Mouse (Mus musculus) liver, embryonic 12.5 days (tissue): Measurements from ENCODE around the gene Elovl2. TPM values are rescaled to one million over a fixed set of nuclear protein-coding genes. Genes with fewer than 3 reads are reported as not detected.
"Not testable (repeated sequence)": the region's sequence is repeated elsewhere in the genome, so short reads cannot be mapped to it uniquely, and the experiment has no call there.

Source experiments
- ATAC-seq: fragments of 200-750 bp; cut with Nextera tagmentation; 2 replicates; pipeline ENCODE4 v1.8.0; 2017; ENCODE audit warnings: moderate number of reproducible peaks, mild to moderate bottlenecking, moderate library complexity
- H3K27ac ChIP-seq: fragments of 300-500 bp; sonication (generic); 2 replicates; pipeline ENCODE4 v1.5.1; 2016; ENCODE audit warnings: mild to moderate bottlenecking
- H3K27me3 ChIP-seq: fragments of 300-500 bp; sonication (generic); replicated peaks from 2 replicates; pipeline ENCODE4 v1.6.1; 2016; ENCODE audit warnings: mild to moderate bottlenecking, moderate library complexity
- H3K36me3 ChIP-seq: fragments of 300-500 bp; sonication (generic); 2 replicates; pipeline ENCODE4 v1.6.1; 2016; ENCODE audit warnings: mild to moderate bottlenecking, moderate library complexity
- H3K4me1 ChIP-seq: fragments of 300-500 bp; sonication (generic); 2 replicates; pipeline ENCODE4 v1.6.1; 2016
- H3K4me2 ChIP-seq: fragments of 300-500 bp; sonication (generic); 2 replicates; pipeline ENCODE4 v1.6.1; 2016; ENCODE audit warnings: mild to moderate bottlenecking, moderate library complexity
- H3K4me3 ChIP-seq: fragments of 300-500 bp; sonication (generic); 2 replicates; pipeline ENCODE4 v1.5.1; 2016; ENCODE audit warnings: mild to moderate bottlenecking, moderate library complexity
- H3K9ac ChIP-seq: fragments of 300-500 bp; sonication (generic); 2 replicates; pipeline ENCODE4 v1.6.1; 2016; ENCODE audit warnings: mild to moderate bottlenecking, moderate library complexity
- H3K9me3 ChIP-seq: fragments of 300-500 bp; sonication (generic); replicated peaks from 2 replicates; pipeline ENCODE4 v1.6.1; 2016; ENCODE audit warnings: mild to moderate bottlenecking, moderate library complexity
- WGBS: fragments of 180-500 bp; shearing (Covaris S2); methylation state at CpG from one replicate; pipeline ENCODE4 v1.1.7; 2016; ENCODE audit not compliant: insufficient replicate concordance; 5-methylcytosine and 5-hydroxymethylcytosine counted together
- polyA plus RNA-seq: library from polyadenylated mRNA; unstranded; fragments of >200 nt; fragmentation: Nextera tagmentation; extraction: Ambion mirVana; gene quantifications from 2 replicates; pipeline ENCODE4 v1.2.1, GENCODE M21; 2016

Gene Elovl2
- polyA plus RNA-seq, result 27.3 and 27.7 TPM in 2 replicates

DNA sequence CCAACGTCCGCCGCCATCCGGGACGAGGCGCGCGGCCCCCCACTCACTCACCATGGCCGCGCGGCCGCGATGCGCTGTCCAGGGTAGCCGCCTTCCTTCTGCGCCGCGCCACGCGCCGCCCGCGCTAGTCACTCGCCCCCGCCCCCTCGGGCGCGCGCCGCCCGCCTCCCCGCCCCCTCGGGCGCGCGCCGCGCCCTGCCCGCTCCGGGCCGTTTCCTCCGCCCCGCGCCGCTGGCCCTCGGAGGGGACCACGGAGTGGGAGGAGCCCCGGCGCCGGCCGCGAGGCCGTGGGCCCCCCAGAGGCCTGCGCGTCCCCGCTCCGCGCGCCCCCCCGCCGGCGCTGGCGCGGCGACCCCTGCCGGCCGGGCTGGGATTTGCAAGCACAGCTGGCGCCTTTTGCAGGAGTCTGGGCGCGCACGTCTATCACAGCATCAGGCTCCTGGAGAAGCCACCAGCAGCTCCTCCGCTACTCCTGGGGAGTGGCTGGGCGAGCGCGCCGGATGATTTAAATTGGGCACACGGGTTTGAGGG is at the start of gene Elovl2:
TSS of gene Elovl2 (minus strand) at position 102 of the 531 bp plus-strand sequence.
- peaks cover 7% of the 10 kb centered on the region; the same call in 1 of the 2 replicates for H3K4me1 ChIP-seq
- H3K9me3 ChIP-seq, result no peaks in the 10 kb centered on the region; the same call in 1 of the 2 replicates
- peak within 1 kb of the TSS; percentile 69 for H3K4me2 ChIP-seq
- no peak within 1 kb of the TSS for H3K27ac ChIP-seq
- peak; percentile 84 for ATAC-seq
- peak within 1 kb of the TSS; percentile 45 for H3K9ac ChIP-seq
- no peaks in the 10 kb centered on the region for H3K36me3 ChIP-seq
- peak within 1 kb of the TSS; percentile 62 for H3K4me3 ChIP-seq
- 2% methylated on average over 21 of the region's 77 CpGs for WGBS
- peaks cover 22% of the 10 kb centered on the region for H3K27me3 ChIP-seq

- Histone ChIP-seq H3K27me3 (no peaks in the 10 kb centered on the region), H3K9me3 (no peaks in the 10 kb centered on the region), H3K36me3 (peaks cover 7% of the 10 kb centered on the region; the same call in 1 of the 2 replicates), H3K4me2 (no peak overlapping the region), H3K4me3 (no peak overlapping the region), H3K27ac (no peak overlapping the region), H3K4me1 (peaks cover 7% of the 10 kb centered on the region; the same call in 1 of the 2 replicates), H3K9ac (no peak overlapping the region)
- ATAC-seq, result no peak
- WGBS, result 54% methylated on average over 7 of the region's 7 CpGs
Observed at GRCm38 (mm10) chr13:41267827-41268408, 47.7 kb upstream of the Elovl2 start.

GRCm38 (mm10) chr13:41263304-41264006 is 43.2 kb upstream of the Elovl2 start:
- no peak overlapping the region for H3K9ac ChIP-seq
- no peak overlapping the region for H3K4me2 ChIP-seq
- ATAC-seq, result no peak
- no peak overlapping the region for H3K27ac ChIP-seq
- WGBS, result 57% methylated on average over 5 of the region's 5 CpGs
- H3K4me3 ChIP-seq, result no peak overlapping the region
- 0 out of 2 replicates have a peak, but pooled peaks cover 2% of the 10 kb centered on the region for H3K36me3 ChIP-seq
- no peaks in the 10 kb centered on the region for H3K27me3 ChIP-seq
- peaks cover 7% of the 10 kb centered on the region; the same call in 1 of the 2 replicates for H3K4me1 ChIP-seq
- no peaks in the 10 kb centered on the region for H3K9me3 ChIP-seq

- H3K36me3 ChIP-seq, H3K27ac ChIP-seq, H3K9ac ChIP-seq, H3K27me3 ChIP-seq, H3K9me3 ChIP-seq, H3K4me2 ChIP-seq, H3K4me3 ChIP-seq, ATAC-seq: not testable (repeated sequence)
- WGBS, result 83% methylated on average over 8 of the region's 8 CpGs
- H3K4me1 ChIP-seq, result peaks cover 16% of the 10 kb centered on the region; the same call in 1 of the 2 replicates
Observed at GRCm38 (mm10) chr13:41261617-41262016, 41.4 kb upstream of the Elovl2 start.

DNA sequence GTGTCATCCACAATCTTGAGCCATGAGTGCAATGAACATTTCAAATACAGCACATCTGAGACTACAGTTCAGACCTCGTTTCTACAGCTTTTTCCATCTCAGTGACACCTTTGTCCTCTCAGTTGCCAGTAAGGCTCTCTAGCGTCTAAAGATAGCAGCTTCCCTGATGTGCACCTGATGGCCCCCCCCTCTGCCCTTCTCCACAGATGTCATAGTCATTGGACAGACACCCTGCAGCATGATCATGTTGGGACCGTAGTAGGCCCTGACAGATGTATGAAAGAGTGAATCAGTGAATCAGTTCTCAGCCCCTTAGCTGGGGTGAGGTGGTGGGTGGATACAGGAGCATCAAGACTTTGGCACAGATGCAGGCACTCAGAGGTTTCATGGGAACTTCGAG is 37.6 kb upstream of the Elovl2 start:
- no peak overlapping the region for H3K27ac ChIP-seq
- H3K4me1 ChIP-seq, result 0 out of 2 replicates have a peak, but pooled peaks cover 11% of the 10 kb centered on the region
- 67% methylated on average over 4 of the region's 4 CpGs for WGBS
- no peak overlapping the region for H3K9ac ChIP-seq
- H3K27me3 ChIP-seq, result no peaks in the 10 kb centered on the region
- no peak overlapping the region for H3K4me3 ChIP-seq
- H3K4me2 ChIP-seq, result no peak overlapping the region
- no peak for ATAC-seq
- H3K36me3 ChIP-seq, result no peaks in the 10 kb centered on the region
- H3K9me3 ChIP-seq, result no peaks in the 10 kb centered on the region

DNA sequence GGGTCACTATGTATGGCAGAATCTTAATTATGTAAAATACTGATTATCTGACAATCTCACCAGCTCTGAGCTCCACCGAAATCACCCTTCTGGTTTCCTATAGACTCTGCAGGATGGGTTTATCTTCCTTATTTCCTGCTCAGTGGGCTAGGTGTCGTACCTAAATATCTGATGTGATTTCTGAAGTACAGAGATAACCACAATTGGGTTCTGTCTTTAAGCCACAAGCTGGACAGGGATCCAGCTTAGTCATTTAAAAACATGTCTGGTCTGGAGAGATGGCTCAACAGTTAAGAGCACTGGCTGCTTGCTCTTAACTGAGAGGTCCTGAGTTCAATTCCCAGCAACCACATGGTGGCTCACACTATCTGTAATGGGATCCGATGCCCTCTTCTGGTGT is 36.8 kb upstream of the Elovl2 start:
- H3K27me3 ChIP-seq, result no peaks in the 10 kb centered on the region
- no peak overlapping the region for H3K4me3 ChIP-seq
- H3K9me3 ChIP-seq, result no peaks in the 10 kb centered on the region
- no peak for ATAC-seq
- no peak overlapping the region for H3K9ac ChIP-seq
- WGBS, result 44% methylated on average over 3 of the region's 3 CpGs
- no peak overlapping the region for H3K27ac ChIP-seq
- no peaks in the 10 kb centered on the region for H3K36me3 ChIP-seq
- peaks cover 15% of the 10 kb centered on the region for H3K4me1 ChIP-seq
- no peak overlapping the region for H3K4me2 ChIP-seq

- H3K4me1 ChIP-seq, result peaks cover 23% of the 10 kb centered on the region
- no peak overlapping the region for H3K9ac ChIP-seq
- no peaks in the 10 kb centered on the region for H3K36me3 ChIP-seq
- H3K9me3 ChIP-seq, result no peaks in the 10 kb centered on the region
- H3K4me2 ChIP-seq, result no peak overlapping the region
- ATAC-seq, result no peak
- 80% methylated on average over 5 of the region's 5 CpGs for WGBS
- no peak overlapping the region for H3K4me3 ChIP-seq
- H3K27me3 ChIP-seq, result no peaks in the 10 kb centered on the region
- no peak overlapping the region for H3K27ac ChIP-seq
Observed at GRCm38 (mm10) chr13:41256126-41256525, 35.9 kb upstream of the Elovl2 start.

- Histone ChIP-seq H3K9ac (no peak overlapping the region), H3K27ac (no peak overlapping the region), H3K4me2 (no peak overlapping the region), H3K36me3 (no peaks in the 10 kb centered on the region), H3K27me3 (no peaks in the 10 kb centered on the region), H3K4me1 (peaks cover 42% of the 10 kb centered on the region), H3K9me3 (no peaks in the 10 kb centered on the region), H3K4me3 (no peak overlapping the region)
- 77% methylated on average over 7 of the region's 7 CpGs for WGBS
- no peak for ATAC-seq
Observed at GRCm38 (mm10) chr13:41252736-41253135, 32.5 kb upstream of the Elovl2 start.

DNA sequence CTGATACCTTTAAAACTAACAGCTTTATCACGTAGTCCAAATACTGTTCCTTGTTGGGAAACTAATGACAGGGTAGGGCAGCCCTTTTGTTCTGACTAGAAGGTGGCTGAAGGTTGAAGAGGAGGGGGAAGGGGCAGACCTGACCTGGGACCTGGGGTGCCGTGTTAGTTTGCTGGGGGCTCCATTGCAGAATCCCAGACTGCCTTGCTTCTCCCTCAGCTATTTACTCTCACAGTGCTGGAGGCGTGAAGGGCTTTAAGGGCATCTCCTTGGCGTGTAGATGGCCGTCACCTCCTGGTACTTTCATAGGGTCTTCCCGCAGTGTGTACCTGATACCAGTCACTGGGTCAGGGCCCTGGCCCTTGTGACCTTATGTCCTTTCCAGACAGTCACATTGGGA is 31.9 kb upstream of the Elovl2 start:
- Histone ChIP-seq H3K4me3 (no peak overlapping the region), H3K27me3 (no peaks in the 10 kb centered on the region), H3K36me3 (no peaks in the 10 kb centered on the region), H3K4me2 (0 out of 2 replicates have a peak overlapping the region, but pooled peaks have one; percentile 14), H3K27ac (no peak overlapping the region), H3K9ac (no peak overlapping the region), H3K4me1 (peaks cover 38% of the 10 kb centered on the region), H3K9me3 (no peaks in the 10 kb centered on the region)
- ATAC-seq, result no peak
- WGBS, result 73% methylated on average over 6 of the region's 6 CpGs

GRCm38 (mm10) chr13:41251667-41252066 is 31.5 kb upstream of the Elovl2 start:
- Histone ChIP-seq H3K4me2 (peak overlapping the region; percentile 14; the same call in 1 of the 2 replicates), H3K36me3 (no peaks in the 10 kb centered on the region), H3K9ac (no peak overlapping the region), H3K4me1 (peaks cover 34% of the 10 kb centered on the region), H3K27me3 (no peaks in the 10 kb centered on the region), H3K9me3 (no peaks in the 10 kb centered on the region), H3K4me3 (no peak overlapping the region), H3K27ac (no peak overlapping the region)
- ATAC-seq, result no peak
- WGBS, result 70% methylated on average over 5 of the region's 5 CpGs

DNA sequence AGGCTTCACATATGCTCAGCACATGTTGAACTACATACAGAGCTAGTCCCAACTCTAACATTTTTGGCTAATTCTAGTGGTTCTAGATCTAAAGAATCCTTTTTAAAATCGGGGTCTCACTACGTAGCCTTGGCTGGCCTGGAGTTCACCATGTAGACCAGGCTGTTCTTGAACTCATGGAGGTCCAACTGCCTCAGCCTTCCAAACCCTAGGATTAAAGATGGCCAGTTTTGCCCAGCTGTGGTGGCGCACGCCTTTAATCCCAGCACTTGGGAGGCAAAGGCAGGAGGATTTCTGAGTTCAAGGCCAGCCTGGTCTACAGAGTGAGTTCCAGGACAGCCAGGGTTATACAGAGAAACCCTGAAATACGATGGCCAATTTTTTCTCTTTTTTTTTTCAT is 31.0 kb upstream of the Elovl2 start:
- H3K36me3 ChIP-seq, H3K9me3 ChIP-seq, H3K27me3 ChIP-seq, ATAC-seq, H3K9ac ChIP-seq: not testable (repeated sequence)
- peaks cover 31% of the 10 kb centered on the region for H3K4me1 ChIP-seq
- peak overlapping the region; percentile 83; the same call in 1 of the 2 replicates for H3K4me3 ChIP-seq
- H3K4me2 ChIP-seq, result peak overlapping the region; percentile 92
- WGBS, result 82% methylated on average over 5 of the region's 5 CpGs
- 0 out of 2 replicates have a peak overlapping the region, but pooled peaks have one; percentile 27 for H3K27ac ChIP-seq

GRCm38 (mm10) chr13:41250318-41250981 is 30.2 kb upstream of the Elovl2 start:
- Histone ChIP-seq H3K4me1 (peaks cover 31% of the 10 kb centered on the region), H3K27me3 (no peaks in the 10 kb centered on the region), H3K4me2 (peak overlapping the region; percentile 92), H3K9ac (peak overlapping the region; percentile 90), H3K27ac (peak overlapping the region; percentile 89), H3K9me3 (no peaks in the 10 kb centered on the region), H3K36me3 (no peaks in the 10 kb centered on the region), H3K4me3 (peak overlapping the region; percentile 83)
- ATAC-seq, result no peak
- 0% methylated on average over 27 of the region's 27 CpGs for WGBS
